Mouse (Mus musculus) embryonic facial prominence, embryonic 14.5 days (tissue): ENCODE measurements at regions not wholly inside any gene's neighbourhood (a gene's known extent, or its start where the extent isn't known, plus 50 kb on each side); places are given as distances from the start of the nearest gene placed in this dataset.

Source experiments
- ATAC-seq: fragments of 200-750 bp; cut with Nextera tagmentation; 2 replicates; pipeline ENCODE4 v1.8.0; 2017; ENCODE audit warnings: low read depth, moderate number of reproducible peaks, moderate TSS enrichment
- DNase-seq: peaks from one replicate; pipeline ENCODE4 v3.0.0-alpha.2; 2015; ENCODE audit warnings: low spot score
- H3K27ac ChIP-seq: fragments of 300-500 bp; sonication (generic); replicated peaks from 2 replicates; pipeline ENCODE4 v1.5.1; 2014; ENCODE audit warnings: low read depth, mild to moderate bottlenecking, low read length, moderate library complexity
- H3K27me3 ChIP-seq: fragments of 300-500 bp; sonication (generic); replicated peaks from 2 replicates; pipeline ENCODE4 v1.6.1; 2014; ENCODE audit warnings: low read length; ENCODE audit not compliant: control insufficient read depth, insufficient read depth
- H3K36me3 ChIP-seq: fragments of 300-500 bp; sonication (generic); 2 replicates; pipeline ENCODE4 v1.6.1; 2014; ENCODE audit warnings: low read length, mixed read lengths; ENCODE audit not compliant: control insufficient read depth, insufficient read depth
- H3K4me1 ChIP-seq: fragments of 300-500 bp; sonication (generic); 2 replicates; pipeline ENCODE4 v1.6.1; 2014; ENCODE audit warnings: antibody characterized with exemption, low read length; ENCODE audit not compliant: control insufficient read depth, insufficient read depth
- H3K4me2 ChIP-seq: fragments of 300-500 bp; sonication (generic); 2 replicates; pipeline ENCODE4 v1.6.1; 2014; ENCODE audit warnings: low read depth, mild to moderate bottlenecking, low read length, moderate library complexity, mixed read lengths
- H3K4me3 ChIP-seq: fragments of 300-500 bp; sonication (generic); 2 replicates; pipeline ENCODE4 v1.5.1; 2014; ENCODE audit warnings: low read depth, mild to moderate bottlenecking, low read length
- H3K9ac ChIP-seq: fragments of 300-500 bp; sonication (generic); 2 replicates; pipeline ENCODE4 v1.6.1; 2014; ENCODE audit warnings: low read depth, mild to moderate bottlenecking, low read length, moderate library complexity, mixed read lengths
- H3K9me3 ChIP-seq: fragments of 300-500 bp; sonication (generic); 2 replicates; pipeline ENCODE4 v1.6.1; 2016; ENCODE audit warnings: low read length; ENCODE audit not compliant: control insufficient read depth
- WGBS: fragments of 180-500 bp; shearing (Covaris S2); extraction: QIAGEN DNeasy Blood & Tissue Kit; methylation state at CpG from one replicate; pipeline ENCODE4 v1.1.7; 2014; 5-methylcytosine and 5-hydroxymethylcytosine counted together

DNA sequence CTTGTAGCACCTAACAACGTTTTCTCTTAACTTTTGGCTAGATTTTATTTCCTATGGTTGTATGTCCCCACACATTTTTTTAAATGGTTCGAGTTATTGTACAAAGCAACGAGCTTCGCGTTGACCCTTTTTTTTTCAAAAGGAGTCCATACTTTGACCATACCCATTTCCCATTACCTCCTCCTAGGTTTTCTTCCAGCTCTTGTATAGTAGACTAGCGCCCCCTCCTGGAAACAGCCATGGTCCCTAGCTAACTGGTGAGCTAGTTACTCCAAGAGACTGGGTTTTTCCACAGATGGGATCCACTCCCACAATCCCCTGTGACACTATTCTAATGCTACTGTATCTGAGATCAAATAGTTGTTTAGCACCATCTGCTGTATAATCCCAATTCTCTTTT, 139.6 kb upstream of the Ahr start:
- ATAC-seq (no peak), DNase-seq (peak; percentile 27)
- 45% methylated on average over 6 of the region's 6 CpGs for WGBS
- no peaks in the 10 kb centered on the region for H3K27me3 ChIP-seq
- no peaks in the 10 kb centered on the region for H3K4me1 ChIP-seq
- H3K9ac ChIP-seq, result no peak overlapping the region
- H3K4me3 ChIP-seq, result no peak overlapping the region
- H3K27ac ChIP-seq, result no peak overlapping the region
- no peak overlapping the region for H3K4me2 ChIP-seq
- H3K9me3 ChIP-seq, result no peaks in the 10 kb centered on the region
- H3K36me3 ChIP-seq, result no peaks in the 10 kb centered on the region

DNA sequence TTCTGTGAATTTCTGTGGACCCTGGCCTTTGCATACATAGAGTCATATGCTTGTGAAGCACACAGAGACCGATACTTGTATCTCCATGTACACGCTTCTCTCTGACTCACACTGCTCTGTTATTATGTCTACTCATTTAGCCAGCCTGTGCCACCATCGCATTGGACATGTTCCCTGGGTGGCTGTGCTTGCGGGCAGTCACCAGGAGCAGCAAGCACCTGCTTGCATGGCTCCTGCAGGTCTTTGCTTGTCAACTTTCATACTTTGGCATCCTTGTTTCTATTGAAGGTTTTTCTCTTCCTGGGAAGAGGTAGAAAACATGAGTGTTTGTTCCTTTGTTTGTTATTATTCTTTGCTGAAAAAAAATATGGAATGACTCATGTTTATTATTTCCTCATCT, 136.1 kb upstream of the Ahr start:
- 80% methylated on average over 4 of the region's 4 CpGs for WGBS
- no peak overlapping the region for H3K27ac ChIP-seq
- H3K36me3 ChIP-seq, result no peaks in the 10 kb centered on the region
- DNase-seq (no peak), ATAC-seq (no peak)
- H3K9me3 ChIP-seq, result no peaks in the 10 kb centered on the region
- no peak overlapping the region for H3K9ac ChIP-seq
- H3K4me3 ChIP-seq, result no peak overlapping the region
- no peaks in the 10 kb centered on the region for H3K4me1 ChIP-seq
- H3K4me2 ChIP-seq, result no peak overlapping the region
- H3K27me3 ChIP-seq, result no peaks in the 10 kb centered on the region

DNA sequence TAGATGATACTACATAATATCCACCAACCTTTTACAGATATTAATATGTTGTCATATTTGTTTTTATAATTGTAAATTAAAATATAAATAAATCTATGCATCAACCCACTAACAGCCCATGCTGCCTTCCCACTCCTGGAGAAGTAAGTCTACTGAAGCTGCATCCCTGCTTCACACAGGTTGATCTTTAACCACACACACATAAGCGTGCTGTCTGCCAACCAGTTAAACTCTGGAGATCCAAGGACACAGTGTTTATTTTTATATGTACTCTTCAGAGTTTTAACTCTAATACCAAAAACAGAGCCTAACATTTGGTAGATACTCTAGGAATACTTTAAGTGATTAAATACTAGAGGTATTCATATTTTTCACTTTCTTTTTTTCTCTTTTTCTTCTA, 133.9 kb upstream of the Ahr start:
- Histone ChIP-seq H3K9me3 (no peaks in the 10 kb centered on the region), H3K36me3 (no peaks in the 10 kb centered on the region), H3K27ac (no peak overlapping the region), H3K27me3 (no peaks in the 10 kb centered on the region), H3K4me3 (no peak overlapping the region), H3K9ac (no peak overlapping the region), H3K4me1 (no peaks in the 10 kb centered on the region), H3K4me2 (no peak overlapping the region)
- WGBS, result 72% methylated on average over 1 of the region's 1 CpGs
- ATAC-seq (no peak), DNase-seq (no peak)

DNA sequence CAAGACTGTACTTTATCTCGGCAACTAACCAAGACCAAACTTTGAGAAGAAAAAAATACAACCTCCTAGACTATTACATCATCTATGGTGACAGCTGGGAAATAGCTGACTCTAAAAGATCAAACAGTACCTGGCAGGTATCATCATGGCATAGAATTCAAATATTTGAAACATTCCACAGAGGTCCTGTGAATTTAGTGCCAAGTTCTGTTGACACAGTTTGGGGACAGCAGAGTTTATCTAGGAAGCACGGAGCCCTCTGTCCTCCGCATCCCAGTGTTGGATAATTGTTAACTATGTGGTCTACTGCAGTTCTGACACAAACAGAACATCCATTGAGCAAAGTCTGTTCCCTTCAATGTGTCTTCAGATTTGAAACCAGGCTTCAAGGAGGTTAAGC, 132.9 kb upstream of the Ahr start:
- 84% methylated on average over 3 of the region's 3 CpGs for WGBS
- Histone ChIP-seq H3K36me3 (no peaks in the 10 kb centered on the region), H3K4me3 (no peak overlapping the region), H3K4me2 (no peak overlapping the region), H3K9me3 (no peaks in the 10 kb centered on the region), H3K27ac (no peak overlapping the region), H3K4me1 (no peaks in the 10 kb centered on the region), H3K27me3 (no peaks in the 10 kb centered on the region), H3K9ac (no peak overlapping the region)
- DNase-seq, result no peak
- ATAC-seq, result no peak

DNA sequence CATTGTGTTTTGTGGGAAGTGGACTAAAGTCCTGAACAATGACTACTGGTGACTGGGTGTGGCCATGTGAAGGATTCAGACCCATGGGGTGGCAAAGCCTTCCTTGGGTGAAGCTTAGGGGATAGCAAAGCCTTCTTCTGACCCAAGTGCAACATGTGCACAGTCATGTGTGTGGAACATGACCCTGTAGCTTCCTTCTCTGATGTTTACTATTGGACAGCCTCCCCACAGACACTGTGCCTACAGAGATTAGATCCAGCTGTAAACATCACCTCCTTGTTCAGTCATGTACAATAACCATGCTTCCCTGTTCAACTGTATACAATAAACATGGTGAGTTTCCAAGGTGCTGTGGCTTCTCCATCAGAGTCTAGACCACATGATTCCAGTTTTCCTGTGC, 132.4 kb upstream of the Ahr start:
- ATAC-seq (no peak), DNase-seq (no peak)
- H3K9me3 ChIP-seq, result no peaks in the 10 kb centered on the region
- H3K4me1 ChIP-seq, result no peaks in the 10 kb centered on the region
- no peak overlapping the region for H3K4me2 ChIP-seq
- no peaks in the 10 kb centered on the region for H3K36me3 ChIP-seq
- no peak overlapping the region for H3K9ac ChIP-seq
- H3K4me3 ChIP-seq, result no peak overlapping the region
- H3K27ac ChIP-seq, result no peak overlapping the region
- H3K27me3 ChIP-seq, result no peaks in the 10 kb centered on the region

DNA sequence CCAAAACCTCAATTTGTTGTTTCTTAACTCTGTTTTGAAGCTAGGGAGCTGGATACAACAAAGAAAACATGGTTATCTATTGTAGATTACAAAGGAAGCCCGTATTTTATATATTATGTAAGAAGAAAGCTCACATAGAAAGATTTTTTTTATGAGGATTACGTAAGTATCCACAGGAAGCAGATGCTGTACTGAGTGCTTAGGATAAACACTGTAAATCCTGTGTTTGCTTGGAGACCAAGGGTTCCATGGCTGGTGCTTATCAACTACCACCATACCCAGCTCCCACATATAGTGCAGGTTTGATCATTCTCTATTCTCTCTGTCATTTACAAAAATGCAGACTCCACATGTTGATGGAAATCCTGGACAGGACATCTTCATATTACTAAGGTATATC, 131.2 kb upstream of the Ahr start:
- no peaks in the 10 kb centered on the region for H3K9me3 ChIP-seq
- no peak overlapping the region for H3K27ac ChIP-seq
- no peak overlapping the region for H3K4me3 ChIP-seq
- no peaks in the 10 kb centered on the region for H3K4me1 ChIP-seq
- no peak for DNase-seq
- no peaks in the 10 kb centered on the region for H3K27me3 ChIP-seq
- 78% methylated on average over 2 of the region's 2 CpGs for WGBS
- no peak for ATAC-seq
- H3K36me3 ChIP-seq, result no peaks in the 10 kb centered on the region
- H3K9ac ChIP-seq, result no peak overlapping the region
- no peak overlapping the region for H3K4me2 ChIP-seq

DNA sequence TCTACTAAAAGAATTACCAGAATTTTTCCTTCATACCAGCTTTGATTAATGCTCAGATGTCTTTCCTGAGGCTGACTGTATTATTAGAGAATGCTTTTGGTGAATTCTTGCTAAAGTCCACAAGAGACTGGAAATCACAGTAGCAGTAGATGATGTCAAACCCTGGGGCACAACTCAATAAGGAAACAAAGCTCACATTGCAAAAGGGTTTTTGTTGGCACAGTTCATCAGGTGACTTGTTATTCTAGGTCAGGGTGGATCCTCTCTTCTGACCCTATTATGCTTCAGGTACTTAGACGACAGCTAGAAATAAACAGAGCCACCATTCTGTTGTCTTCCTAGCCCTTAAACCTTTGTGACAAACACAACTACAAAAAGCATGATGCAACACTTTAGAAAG, 128.2 kb upstream of the Ahr start:
- WGBS, result 80% methylated on average over 1 of the region's 1 CpGs
- DNase-seq, result no peak

DNA sequence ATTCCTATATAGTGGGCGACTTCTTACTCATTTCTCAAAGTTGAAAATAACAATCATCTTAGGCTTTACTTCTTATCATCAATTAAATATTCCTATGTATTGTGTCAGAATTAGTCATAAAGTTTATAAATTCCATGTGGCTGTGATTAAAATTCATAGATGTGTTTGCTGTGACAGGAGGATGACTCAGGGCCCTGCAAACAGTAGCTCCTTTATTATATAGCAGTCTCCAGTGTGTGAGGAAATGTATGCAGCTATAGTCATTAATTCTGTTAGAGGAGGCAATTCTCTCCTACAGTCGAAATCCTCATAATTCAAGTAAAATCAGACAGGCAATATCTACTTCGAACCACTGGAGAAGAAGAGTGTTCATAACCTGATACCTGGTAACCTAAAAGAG, 121.7 kb upstream of the Ahr start:
- DNase-seq, result no peak
- Histone ChIP-seq H3K9ac (no peak overlapping the region), H3K36me3 (no peaks in the 10 kb centered on the region), H3K4me2 (no peak overlapping the region), H3K27ac (no peak overlapping the region), H3K4me1 (no peaks in the 10 kb centered on the region), H3K9me3 (no peaks in the 10 kb centered on the region), H3K27me3 (no peaks in the 10 kb centered on the region), H3K4me3 (no peak overlapping the region)
- ATAC-seq, result no peak
- 80% methylated on average over 3 of the region's 3 CpGs for WGBS

More for the DNA sequence above, 128.2 kb upstream of the Ahr start:
- no peak overlapping the region for H3K9ac ChIP-seq
- no peak for ATAC-seq
- H3K36me3 ChIP-seq, result no peaks in the 10 kb centered on the region
- no peaks in the 10 kb centered on the region for H3K9me3 ChIP-seq
- no peak overlapping the region for H3K27ac ChIP-seq
- no peaks in the 10 kb centered on the region for H3K4me1 ChIP-seq
- H3K4me3 ChIP-seq, result no peak overlapping the region
- no peak overlapping the region for H3K4me2 ChIP-seq
- no peaks in the 10 kb centered on the region for H3K27me3 ChIP-seq

DNA sequence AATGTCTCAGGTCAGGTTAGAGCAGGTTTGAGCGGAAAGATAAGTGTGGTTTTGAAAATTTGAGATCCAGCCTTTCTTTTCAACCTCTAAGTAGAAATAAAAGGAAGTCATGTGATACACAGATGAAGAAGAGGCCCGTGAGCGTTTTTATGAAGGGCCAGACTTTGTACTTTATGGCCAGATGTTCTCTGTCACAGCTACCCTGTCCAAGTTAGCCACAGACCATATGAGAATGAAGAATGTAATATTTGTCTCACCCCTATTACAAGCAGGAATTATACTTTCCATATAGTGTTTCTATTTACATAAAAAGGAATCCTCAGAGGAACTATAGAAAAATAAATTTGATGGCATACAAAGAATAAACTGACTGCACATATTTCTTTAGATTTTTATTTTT, 114.9 kb upstream of the Ahr start:
- no peak for DNase-seq
- Histone ChIP-seq H3K27ac (no peak overlapping the region), H3K9me3 (no peaks in the 10 kb centered on the region), H3K36me3 (no peaks in the 10 kb centered on the region), H3K9ac (no peak overlapping the region), H3K4me1 (no peaks in the 10 kb centered on the region), H3K4me3 (no peak overlapping the region), H3K27me3 (no peaks in the 10 kb centered on the region), H3K4me2 (no peak overlapping the region)
- 72% methylated on average over 3 of the region's 3 CpGs for WGBS
- no peak for ATAC-seq
